Mouse (Mus musculus) cerebellum, adult 8-10 months (tissue): ENCODE measurements at regions not wholly inside any gene's neighbourhood (a gene's known extent, or its start where the extent isn't known, plus 50 kb on each side); places are given as distances from the start of the nearest gene placed in this dataset.
"Not testable (repeated sequence)": the region's sequence is repeated elsewhere in the genome, so short reads cannot be mapped to it uniquely, and the experiment has no call there.

Source experiments
- DNase-seq: peaks from one replicate; pipeline ENCODE4 v3.0.0; 2022

- no peak for DNase-seq
These were observed 451.3 kb upstream of the Ube2e3 start for GRCm38 (mm10) chr2:78416574-78417109.

DNA sequence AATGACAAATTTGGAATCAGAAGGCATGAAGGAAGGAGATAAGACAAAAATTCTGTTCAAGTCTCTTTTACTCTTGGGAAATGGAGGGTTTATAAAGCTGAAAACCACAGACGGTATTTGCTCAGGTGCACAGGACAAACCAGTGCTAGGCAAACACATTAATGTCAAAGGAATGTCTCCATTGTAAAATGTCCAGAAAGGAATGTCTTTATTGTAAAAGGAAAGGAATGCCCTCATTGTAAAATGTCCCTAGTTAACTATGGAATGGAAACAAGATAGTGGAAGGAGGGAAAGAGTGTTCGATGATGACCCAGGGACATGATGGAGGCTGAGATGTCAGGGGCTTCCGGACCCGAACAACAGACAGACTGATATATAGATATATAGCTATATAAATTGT lies 454.9 kb upstream of the Ube2e3 start:
- no peak for DNase-seq

DNA sequence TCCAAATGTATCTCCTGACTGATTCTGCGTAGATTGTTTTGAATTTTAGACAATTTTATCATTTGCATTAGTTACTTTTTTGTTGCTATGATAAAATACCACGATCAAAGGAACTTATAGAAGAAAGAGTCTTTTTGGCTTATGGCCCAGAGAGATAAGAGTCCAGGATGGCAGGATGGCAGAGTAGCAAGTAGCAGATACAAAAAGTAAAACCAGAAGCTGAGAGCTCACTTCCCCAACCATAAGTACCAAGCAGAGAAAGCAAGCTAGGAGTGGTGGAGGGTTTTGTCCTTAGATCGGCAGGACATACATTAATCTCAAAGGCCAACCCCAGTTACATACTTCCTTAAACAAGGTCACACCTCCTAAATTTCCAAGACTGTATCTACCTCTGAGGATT lies 457.7 kb upstream of the Cwc22 start:
- DNase-seq, result no peak

- DNase-seq, result no peak
These were observed 453.1 kb upstream of the Cwc22 start for GRCm38 (mm10) chr2:78399236-78399635.

- no peak for DNase-seq
These were observed 450.7 kb upstream of the Cwc22 start for GRCm38 (mm10) chr2:78396924-78397323.

GRCm38 (mm10) chr2:78393090-78393489 lies 446.9 kb upstream of the Cwc22 start:
- DNase-seq, result no peak

GRCm38 (mm10) chr2:78392425-78392824 lies 446.2 kb upstream of the Cwc22 start:
- DNase-seq, result no peak

DNA sequence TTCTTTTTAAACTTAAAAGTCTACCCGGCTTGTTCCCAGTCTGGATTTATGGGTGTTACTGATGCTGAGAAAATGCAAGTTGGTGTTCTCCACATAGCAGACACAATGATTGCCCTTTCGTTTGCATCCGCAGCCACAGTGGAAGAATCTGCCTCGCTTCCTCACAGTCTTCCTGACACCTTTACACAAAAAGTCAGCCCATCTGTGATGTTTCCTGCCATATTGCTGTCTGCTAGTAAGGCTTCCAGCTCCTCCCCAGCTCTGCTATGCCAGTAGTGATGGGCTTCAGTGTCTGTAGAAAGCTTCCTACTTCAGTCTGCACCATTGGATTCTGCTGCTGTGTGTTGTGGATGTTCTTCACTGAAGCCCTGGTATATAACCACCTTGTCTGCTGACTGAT lies 441.8 kb upstream of the Cwc22 start:
- no peak for DNase-seq

DNA sequence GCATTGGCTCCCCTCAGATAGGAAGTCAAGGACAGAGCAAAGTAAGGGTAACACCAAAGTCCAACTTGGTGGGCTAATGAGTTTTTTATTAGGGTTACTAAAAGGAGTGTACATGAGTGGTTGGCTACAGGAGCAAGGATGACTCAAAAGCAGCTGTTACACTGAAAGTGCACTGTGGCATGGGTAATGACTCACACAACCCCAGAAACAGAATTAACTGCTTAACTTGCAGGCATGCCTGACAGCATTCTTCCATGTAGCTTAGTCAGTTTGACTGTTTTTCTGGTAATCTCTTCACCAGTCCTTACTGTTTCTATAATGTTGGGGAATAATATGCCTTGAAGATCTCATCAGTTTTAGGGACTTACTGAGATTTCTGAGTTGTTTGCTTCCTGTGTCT lies 435.1 kb upstream of the Cwc22 start:
- no peak for DNase-seq

DNA sequence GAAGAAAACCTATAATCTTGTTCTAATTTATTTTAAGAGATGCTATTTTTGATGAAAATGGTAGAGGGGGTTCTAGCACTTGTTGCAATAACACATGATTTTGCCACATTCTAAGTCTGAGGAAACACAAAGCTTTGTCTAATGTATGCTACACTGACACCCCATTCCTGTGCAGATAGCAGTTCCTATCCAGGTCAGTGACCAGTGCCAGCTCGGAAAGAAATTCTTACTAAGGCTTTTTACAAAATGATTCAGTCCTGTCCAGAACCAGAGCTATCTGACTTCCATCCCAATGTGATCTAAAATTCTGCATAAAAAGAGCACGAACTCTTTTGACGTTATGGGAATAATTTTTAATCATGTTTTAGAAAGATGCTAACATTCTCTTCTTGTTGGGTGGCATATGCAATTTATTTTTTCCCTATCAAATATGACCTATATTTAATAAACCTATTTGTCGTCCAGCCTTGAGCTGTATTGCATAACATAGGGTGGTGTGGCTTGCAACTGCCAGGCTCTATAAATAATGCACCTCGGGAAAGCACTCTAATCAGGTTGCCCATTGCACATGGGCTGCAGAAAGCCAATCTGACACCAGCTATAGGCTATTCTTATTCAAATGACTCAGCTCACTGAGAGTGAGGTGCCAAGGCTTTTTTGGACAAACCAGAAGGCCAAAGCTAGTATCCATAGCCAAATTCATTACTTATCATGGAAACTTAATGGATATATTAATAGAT lies 385.7 kb upstream of the Cwc22 start:
- peak; percentile 68 for DNase-seq

DNA sequence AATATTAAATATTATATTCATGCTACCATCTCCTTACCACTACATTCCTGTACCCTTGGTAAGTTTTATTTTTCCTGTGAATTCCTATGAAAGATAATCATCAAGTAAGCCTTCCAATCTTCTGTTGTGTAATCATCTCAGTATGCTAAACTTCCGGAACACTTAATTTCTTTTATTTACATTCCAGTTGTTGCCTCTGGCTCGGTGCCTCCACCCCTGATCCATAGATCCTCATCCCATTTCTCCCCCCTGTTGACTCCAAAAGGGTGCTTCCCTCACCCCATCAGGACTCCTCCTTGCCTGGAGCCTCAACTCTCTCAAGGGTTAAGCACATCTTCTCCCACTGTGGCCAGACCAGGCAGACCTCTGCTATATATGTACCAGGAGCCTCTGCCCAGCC lies 379.9 kb upstream of the Cwc22 start:
- no peak for DNase-seq

GRCm38 (mm10) chr2:78322216-78322965 lies 376.2 kb upstream of the Cwc22 start:
- DNase-seq, result no peak

DNA sequence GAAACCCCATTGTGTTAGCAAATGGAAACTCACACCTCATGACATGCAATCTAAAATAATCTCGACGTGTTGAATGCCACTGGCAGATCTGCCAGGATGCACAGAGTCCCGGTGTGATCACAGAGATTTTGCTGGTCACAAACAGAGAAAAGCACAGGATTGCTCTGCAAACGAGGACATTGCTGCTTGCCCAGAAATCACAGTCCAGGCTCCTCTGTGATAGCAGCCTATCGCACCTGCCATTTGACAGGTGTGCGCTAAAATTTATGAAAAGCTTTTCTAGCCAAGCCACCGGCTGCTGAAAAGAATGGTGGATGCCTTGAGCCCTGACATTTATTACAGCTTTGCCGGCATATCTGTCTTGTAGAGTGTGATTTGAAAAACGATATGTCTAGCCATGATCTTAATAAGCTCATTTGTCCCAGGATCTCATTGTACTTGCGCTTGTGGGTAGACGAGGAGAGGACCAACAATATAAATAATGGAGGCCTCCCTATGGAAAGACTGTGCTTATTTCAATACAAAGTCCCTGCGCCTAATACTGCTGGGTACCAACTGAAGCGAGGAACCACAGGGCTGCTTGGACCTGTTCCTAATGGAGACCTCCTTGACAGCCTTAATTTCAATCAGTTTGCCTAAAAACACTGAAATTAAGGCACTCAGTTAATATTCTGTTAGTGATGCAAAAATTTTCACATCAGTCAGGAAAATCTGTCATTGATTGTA lies 365.8 kb upstream of the Cwc22 start:
- peak; percentile 19 for DNase-seq

- DNase-seq, result no peak
These were observed 363.2 kb upstream of the Cwc22 start for GRCm38 (mm10) chr2:78309361-78309760.

DNA sequence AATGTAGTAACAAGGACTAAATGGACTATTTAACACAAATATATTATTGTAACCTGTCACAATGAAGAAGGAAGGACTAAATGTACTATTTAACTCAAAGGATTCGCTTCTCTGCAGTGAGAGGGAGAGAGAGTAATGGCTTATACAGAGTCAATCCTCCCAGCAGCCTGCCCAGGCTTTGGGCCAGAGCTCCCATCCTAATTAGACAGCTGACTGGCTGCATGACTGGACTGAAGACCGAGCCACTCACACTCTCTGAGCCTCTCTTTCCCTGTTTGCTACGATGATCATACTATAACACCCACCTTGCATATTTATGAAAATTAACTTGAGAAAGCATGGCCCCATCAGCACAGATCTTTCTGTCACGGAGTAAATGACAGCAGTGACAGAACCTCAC lies 360.7 kb upstream of the Cwc22 start:
- DNase-seq, result no peak

GRCm38 (mm10) chr2:78291665-78292064 lies 345.5 kb upstream of the Cwc22 start:
- no peak for DNase-seq

GRCm38 (mm10) chr2:78284806-78285205 lies 338.6 kb upstream of the Cwc22 start:
- DNase-seq, result no peak

- no peak for DNase-seq
These were observed 337.4 kb upstream of the Cwc22 start for GRCm38 (mm10) chr2:78283605-78284004.

GRCm38 (mm10) chr2:78281846-78282245 lies 335.7 kb upstream of the Cwc22 start:
- DNase-seq, result not testable (repeated sequence)

DNA sequence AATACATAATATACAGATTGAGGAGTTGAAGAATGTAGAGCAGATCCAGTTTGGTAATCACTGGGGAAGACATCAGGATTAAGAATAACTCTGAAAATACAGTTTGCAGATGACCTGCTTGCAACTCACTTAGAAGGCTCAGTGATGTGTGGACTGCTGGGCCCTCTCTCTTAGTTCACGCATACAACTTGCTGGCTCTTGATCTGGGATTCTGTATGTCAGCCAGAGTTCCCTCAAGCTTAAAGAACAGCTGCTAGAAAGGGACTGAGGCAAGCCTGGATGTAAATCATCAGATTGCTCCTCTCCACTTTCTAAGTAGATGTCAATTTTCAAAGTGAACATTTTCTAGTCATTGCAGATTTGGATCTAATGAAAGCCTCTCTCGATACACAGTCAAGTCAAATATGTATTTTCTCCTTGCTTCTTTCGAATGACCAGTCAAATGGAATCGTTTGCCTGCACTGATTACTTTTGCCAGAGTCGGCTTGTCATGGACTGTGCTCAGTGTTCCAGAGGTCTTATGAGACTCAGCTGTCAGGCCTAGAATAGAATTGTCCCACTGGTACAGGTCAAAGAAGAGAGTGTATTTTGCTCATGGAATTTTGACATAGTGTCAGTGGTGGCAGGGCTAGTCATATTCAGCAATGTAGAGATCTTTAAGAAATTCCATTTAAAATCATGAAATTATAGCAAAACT lies 334.2 kb upstream of the Cwc22 start:
- DNase-seq, result no peak

DNA sequence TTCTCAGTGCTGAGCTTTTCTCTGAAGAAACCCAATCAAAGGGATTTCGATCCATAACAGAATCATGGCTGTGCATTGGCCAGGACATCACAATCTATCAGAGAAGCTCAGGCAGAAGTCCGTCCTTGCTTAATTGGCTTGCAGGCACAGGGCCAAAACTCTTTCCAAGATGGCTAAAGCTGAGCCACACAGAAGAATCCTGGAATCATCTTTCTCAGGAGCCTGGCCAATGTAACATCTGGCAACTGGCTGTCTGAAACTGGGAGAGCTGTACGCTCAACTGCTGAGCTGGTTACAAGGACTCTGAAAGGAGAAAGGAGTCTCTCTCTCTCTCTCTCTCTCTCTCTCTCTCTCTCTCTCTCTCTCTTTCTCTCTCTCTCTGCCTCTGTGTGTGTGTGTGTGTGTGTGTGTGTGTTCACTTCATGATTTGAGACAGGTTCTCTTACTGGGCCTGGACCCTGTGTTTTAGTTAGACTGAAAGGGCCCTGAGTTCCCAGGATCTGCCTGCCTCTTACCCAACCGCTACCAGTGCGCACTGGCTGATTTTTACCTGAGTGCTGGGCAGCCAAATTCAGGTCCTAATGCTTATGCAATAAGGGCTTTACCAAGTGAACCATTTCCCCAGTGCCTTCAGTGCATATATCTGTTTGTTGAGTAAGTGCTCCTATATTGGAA lies 333.3 kb upstream of the Cwc22 start:
- no peak for DNase-seq

DNA sequence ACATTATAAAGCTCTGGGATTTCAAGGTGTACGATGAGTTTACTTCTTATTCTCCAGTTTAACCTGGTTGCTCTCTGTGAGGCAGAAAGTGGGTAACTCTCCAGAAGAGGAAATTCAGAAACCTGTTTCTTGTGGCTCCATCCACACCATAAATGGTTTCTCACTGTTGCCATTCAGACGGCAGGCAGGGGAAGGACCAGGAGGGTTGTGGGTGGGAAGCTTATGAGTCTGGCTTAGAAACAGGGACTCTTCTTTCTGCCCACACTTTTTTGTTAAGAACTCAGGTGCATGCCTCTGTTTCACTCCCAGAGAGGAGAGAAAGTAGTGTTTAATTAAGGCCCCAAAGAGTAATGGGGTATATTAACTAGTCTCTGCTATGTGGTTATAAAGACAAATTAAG lies 332.5 kb upstream of the Cwc22 start:
- DNase-seq, result no peak
